In genomic region chr1:157412454-157413369, GRCm38 (mm10) we compare ENCODE assay signal across 8 mouse cellular contexts. TPM values are rescaled to one million over a fixed set of nuclear protein-coding genes. Genes with fewer than 3 reads are reported as not detected.
DNase-seq lines count a peak whose midpoint lies in the region; ATAC-seq and TF ChIP-seq lines count a peak whose summit lies in the region.

TSS of gene Rasal2 (minus strand) at chr1:157412595.

- peak; percentile 99 for DNase-seq in ZHBTc4 (ENCODE audit: low read depth, low spot score)
- peak; percentile 98 for DNase-seq in gastrocnemius, adult 2 months
- peak; percentile 99 for DNase-seq in hindbrain, postnatal 0 days (ENCODE audit: low spot score)
- DNase-seq in left cerebral cortex, adult 2 months (ENCODE audit: extremely low spot score in 1 of 2, low spot score in 2 of 2): peak; percentile 95 to 97
- DNase-seq in right cerebral cortex, adult 2 months (ENCODE audit: low spot score in 2 of 2): peak; percentile 94 to 97
- DNase-seq in urinary bladder, postnatal 14 days (ENCODE audit: low spot score): peak; percentile 95

- peak within 1 kb of the TSS; percentile 90 for H3K4me3 ChIP-seq in gastrocnemius, adult 2 months
- H3K4me3 ChIP-seq in hindbrain, postnatal 0 days (ENCODE audit: low read length): peak within 1 kb of the TSS; percentile 83
- peak within 1 kb of the TSS; percentile 80 for H3K4me3 ChIP-seq in left cerebral cortex, adult 2 months

- WGBS in hindbrain, postnatal 0 days: under 1% methylated on average over 62 of the region's 62 CpGs

- peak; percentile 94 for ATAC-seq in common myeloid progenitor, adult 5-6 weeks (replicated peaks; ENCODE audit: low read depth, poor library complexity, severe bottlenecking)
- ATAC-seq in hindbrain, postnatal 0 days: peak; percentile 98
- ATAC-seq in megakaryocyte, adult 5-6 weeks (ENCODE audit: poor library complexity, severe bottlenecking): peak; percentile 93

- intact Hi-C loops in gastrocnemius, adult 2 months (cut with DNase I): loop anchor here (5.0 kb wide), 2 partner anchors 70 to 110 kb away; no protein-coding TSS in a partner anchor
- intact Hi-C loops in left cerebral cortex, adult 2 months (cut with DNase I): loop anchor here (1.0 to 2.0 kb wide), 2 partner anchors 31 to 124 kb away; no protein-coding TSS in a partner anchor

- no peaks in the 10 kb centered on the region for H3K27me3 ChIP-seq in hindbrain, postnatal 0 days (ENCODE audit: insufficient read depth, low read length)

- TF ChIP-seq CTCF in gastrocnemius, adult 2 months (IDR thresholded peaks at IDR 0.05): no peak
- no peak for TF ChIP-seq CTCF in hindbrain, postnatal 0 days (IDR thresholded peaks at IDR 0.05; ENCODE audit: low read depth)
- no peak; the same call in 1 of the 2 replicates for TF ChIP-seq CTCF in left cerebral cortex, adult 2 months (IDR thresholded peaks at IDR 0.05)

- no peaks in the 10 kb centered on the region for H3K9me3 ChIP-seq in hindbrain, postnatal 0 days (ENCODE audit: low read length)

- H3K4me2 ChIP-seq in hindbrain, postnatal 0 days (ENCODE audit: low read depth, low read length): peak within 1 kb of the TSS; percentile 83

- peak within 1 kb of the TSS; percentile 75 for H3K9ac ChIP-seq in hindbrain, postnatal 0 days (replicated peaks; ENCODE audit: low read length)

- H3K36me3 ChIP-seq in hindbrain, postnatal 0 days (ENCODE audit: insufficient read depth, low read length): no peaks in the 10 kb centered on the region

- peaks cover 4% of the 10 kb centered on the region; the same call in 1 of the 2 replicates for H3K4me1 ChIP-seq in hindbrain, postnatal 0 days (ENCODE audit: insufficient read depth, low read length)

- peak within 1 kb of the TSS; percentile 91 for H3K27ac ChIP-seq in gastrocnemius, adult 2 months
- peak within 1 kb of the TSS; percentile 95 for H3K27ac ChIP-seq in hindbrain, postnatal 0 days
- H3K27ac ChIP-seq in left cerebral cortex, adult 2 months: peak within 1 kb of the TSS; percentile 94

RNA-seq across cellular contexts. Expression of gene Rasal2, which starts in this region (rescaled TPM):
- 2.4 TPM in 2 replicates for total RNA-seq in common myeloid progenitor, adult 5-6 weeks (2017)
- 1 to 10 TPM; 6.4 to 7.4 TPM for total RNA-seq in gastrocnemius, adult 2 months (2021)
- 37.0 TPM in 2 replicates for total RNA-seq in hindbrain, postnatal 0 days (2014; rRNA removed)
- polyA plus RNA-seq in hindbrain, postnatal 0 days (2015; fragmentation: Nextera tagmentation; extraction: Ambion mirVana): 31.3 and 33.7 TPM in 2 replicates
- 10 to 100 TPM; 87.6 to 90.9 TPM for total RNA-seq in left cerebral cortex, adult 2 months (2021)
- 0.46 and 1.2 TPM in 2 replicates for total RNA-seq in megakaryocyte, adult 5-6 weeks (2015)
- total RNA-seq in megakaryocyte, adult 5-6 weeks (2017): 0.73 and 0.98 TPM in 2 replicates

Comparison
In these comparisons a context has a peak if more than half of its experiments do, and no peak if none do; other contexts are left out.
1. Peak in every context shown above with its lines: DNase-seq, ATAC-seq, H3K4me3 ChIP-seq and H3K27ac ChIP-seq.